Mouse (Mus musculus) urinary bladder, postnatal 4 days (tissue): Measurements from ENCODE around the gene Ap1ar.

Experiments used
- DNase-seq, 2 experiments: peaks; one replicate each; pipeline ENCODE4 v3.0.0; 2021 to 2022; ENCODE audit warnings: low spot score in 2 of 2

The Ap1ar gene

GRCm38 (mm10) chr3:127757886-127758301 lies 79.4 kb downstream of the Ap1ar start:
- no peak for DNase-seq
